Mouse (Mus musculus) erythroblast, embryonic 14.5 days (primary cell): ENCODE measurements around the gene Ikbke. TPM values are rescaled to one million over a fixed set of nuclear protein-coding genes. Genes with fewer than 3 reads are reported as not detected.

Experiments used
- H3K27me3 ChIP-seq: 2 replicates; pipeline ENCODE4 v1.6.1; 2012; ENCODE audit warnings: inconsistent platforms; ENCODE audit not compliant: control insufficient read depth
- H3K36me3 ChIP-seq: 2 replicates; pipeline ENCODE4 v1.6.1; 2012; ENCODE audit warnings: mild to moderate bottlenecking, inconsistent platforms; ENCODE audit not compliant: control insufficient read depth
- H3K4me1 ChIP-seq: 2 replicates; pipeline ENCODE4 v1.6.1; 2012; ENCODE audit warnings: inconsistent platforms; ENCODE audit not compliant: control insufficient read depth
- H3K4me3 ChIP-seq: replicated peaks from 2 replicates; pipeline ENCODE3; 2012; ENCODE audit warnings: moderate library complexity, mild to moderate bottlenecking, inconsistent platforms
- H3K9me3 ChIP-seq: 2 replicates; pipeline ENCODE4 v1.6.1; 2012; ENCODE audit warnings: low read length, inconsistent platforms, mixed read lengths; ENCODE audit not compliant: control insufficient read depth
- GATA1 ChIP-seq: IDR thresholded peaks from 2 replicates; pipeline ENCODE4 v1.6.1; 2012; ENCODE audit warnings: low read length, inconsistent platforms, mixed read lengths
- TAL1 ChIP-seq: IDR thresholded peaks from 3 replicates; pipeline ENCODE4 v1.6.1; 2012; ENCODE audit warnings: low read length, inconsistent platforms, mixed read lengths
- polyA plus RNA-seq: library from polyadenylated mRNA; stranded (reverse); fragments of >175 nt; gene quantifications from 2 replicates; pipeline ENCODE4 v1.2.3, GENCODE M21; 2012

The Ikbke gene
- polyA plus RNA-seq, 1 experiment, result not detected

GRCm38 (mm10) chr1:131246433-131247395 lies 32.7 kb downstream of the Ikbke start:
- Histone ChIP-seq H3K4me1 (peaks cover 13% of the 10 kb centered on the region), H3K36me3 (no peaks in the 10 kb centered on the region), H3K9me3 (peaks cover 3% of the 10 kb centered on the region; the same call in 1 of the 2 replicates), H3K27me3 (peaks cover 58% of the 10 kb centered on the region), H3K4me3 (no peak overlapping the region)
- no peak for TF ChIP-seq GATA1
- TF ChIP-seq TAL1, result no peak

GRCm38 (mm10) chr1:131245926-131246325 lies 33.5 kb downstream of the Ikbke start:
- peaks cover 3% of the 10 kb centered on the region; the same call in 1 of the 2 replicates for H3K9me3 ChIP-seq
- no peaks in the 10 kb centered on the region for H3K36me3 ChIP-seq
- peaks cover 60% of the 10 kb centered on the region for H3K27me3 ChIP-seq
- H3K4me1 ChIP-seq, result peaks cover 13% of the 10 kb centered on the region
- H3K4me3 ChIP-seq, result no peak overlapping the region
- no peak for TF ChIP-seq GATA1
- TF ChIP-seq TAL1, result no peak

GRCm38 (mm10) chr1:131245089-131245856 lies 34.1 kb downstream of the Ikbke start, which contains the start of gene Rassf5:
Gene Rassf5, minus strand, starts transcription at chr1:131245258.
- H3K4me3 ChIP-seq, result peak within 1 kb of the TSS; percentile 54
- H3K9me3 ChIP-seq, result peaks cover 3% of the 10 kb centered on the region; the same call in 1 of the 2 replicates
- H3K36me3 ChIP-seq, result no peaks in the 10 kb centered on the region
- peaks cover 60% of the 10 kb centered on the region for H3K27me3 ChIP-seq
- peaks cover 13% of the 10 kb centered on the region for H3K4me1 ChIP-seq
- TF ChIP-seq TAL1, result no peak
- TF ChIP-seq GATA1, result no peak

GRCm38 (mm10) chr1:131244536-131245088 lies 34.8 kb downstream of the Ikbke start:
- peaks cover 63% of the 10 kb centered on the region for H3K27me3 ChIP-seq
- TF ChIP-seq GATA1, result no peak
- TF ChIP-seq TAL1, result no peak
- peak overlapping the region; percentile 54 for H3K4me3 ChIP-seq
- H3K36me3 ChIP-seq, result no peaks in the 10 kb centered on the region
- H3K9me3 ChIP-seq, result peaks cover 3% of the 10 kb centered on the region; the same call in 1 of the 2 replicates
- H3K4me1 ChIP-seq, result peaks cover 13% of the 10 kb centered on the region

GRCm38 (mm10) chr1:131242956-131243355 lies 36.5 kb downstream of the Ikbke start:
- Histone ChIP-seq H3K36me3 (no peaks in the 10 kb centered on the region), H3K27me3 (peaks cover 65% of the 10 kb centered on the region), H3K4me3 (no peak overlapping the region), H3K4me1 (peaks cover 13% of the 10 kb centered on the region), H3K9me3 (peaks cover 3% of the 10 kb centered on the region; the same call in 1 of the 2 replicates)
- TF ChIP-seq TAL1 (no peak), GATA1 (no peak)

GRCm38 (mm10) chr1:131239576-131240193 lies 39.7 kb downstream of the Ikbke start:
- TF ChIP-seq TAL1 (no peak), GATA1 (no peak)
- peaks cover 36% of the 10 kb centered on the region for H3K27me3 ChIP-seq
- peaks cover 3% of the 10 kb centered on the region for H3K4me1 ChIP-seq
- no peak overlapping the region for H3K4me3 ChIP-seq
- H3K36me3 ChIP-seq, result no peaks in the 10 kb centered on the region
- peaks cover 3% of the 10 kb centered on the region; the same call in 1 of the 2 replicates for H3K9me3 ChIP-seq

DNA sequence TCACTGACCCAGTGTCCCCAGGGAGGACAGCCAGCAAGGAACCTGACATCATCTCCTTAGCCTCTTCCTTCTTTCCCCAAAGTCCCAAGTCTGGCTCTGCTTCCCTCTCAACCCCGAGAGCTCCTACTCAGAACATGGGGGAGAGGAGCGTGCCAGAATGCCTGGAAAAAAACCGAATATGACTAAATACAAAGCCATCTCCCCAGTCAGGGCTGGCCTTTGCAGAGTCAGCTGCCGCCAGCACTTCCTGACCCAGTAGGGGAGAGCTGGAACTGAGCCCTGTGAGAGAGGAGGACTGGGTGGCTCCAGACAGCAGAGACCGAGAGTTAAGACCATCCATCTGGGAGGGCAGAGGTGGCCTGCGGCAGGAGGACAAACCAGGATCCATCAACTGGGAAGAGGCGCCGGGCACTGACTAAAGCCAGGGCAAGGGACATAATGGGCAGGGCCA lies 40.5 kb downstream of the Ikbke start:
- no peaks in the 10 kb centered on the region for H3K36me3 ChIP-seq
- no peaks in the 10 kb centered on the region for H3K4me1 ChIP-seq
- peaks cover 29% of the 10 kb centered on the region for H3K27me3 ChIP-seq
- no peak overlapping the region for H3K4me3 ChIP-seq
- H3K9me3 ChIP-seq, result no peaks in the 10 kb centered on the region; the same call in 1 of the 2 replicates
- TF ChIP-seq TAL1 (no peak), GATA1 (no peak)

- peaks cover 5% of the 10 kb centered on the region; the same call in 1 of the 2 replicates for H3K27me3 ChIP-seq
- no peaks in the 10 kb centered on the region for H3K9me3 ChIP-seq
- no peaks in the 10 kb centered on the region for H3K36me3 ChIP-seq
- H3K4me1 ChIP-seq, result no peaks in the 10 kb centered on the region
- no peak overlapping the region for H3K4me3 ChIP-seq
- TF ChIP-seq GATA1 (no peak), TAL1 (no peak)
Measured at GRCm38 (mm10) chr1:131236077-131236476, 43.3 kb downstream of the Ikbke start.
